Mouse (Mus musculus) testis, postnatal 10 days (tissue): ENCODE data around the gene Qprt.

ENCODE experiments used
- DNase-seq: peaks from one replicate; pipeline ENCODE4 v3.0.0; 2021; ENCODE audit warnings: low spot score

Gene Qprt

GRCm38 (mm10) chr7:127121911-127122270, at the start of gene Qprt:
Gene Qprt (minus strand): TSS chr7:127122226.
- DNase-seq = no peak

GRCm38 (mm10) chr7:127166501-127166900, 44.5 kb upstream of the Qprt start:
- DNase-seq = no peak

DNA sequence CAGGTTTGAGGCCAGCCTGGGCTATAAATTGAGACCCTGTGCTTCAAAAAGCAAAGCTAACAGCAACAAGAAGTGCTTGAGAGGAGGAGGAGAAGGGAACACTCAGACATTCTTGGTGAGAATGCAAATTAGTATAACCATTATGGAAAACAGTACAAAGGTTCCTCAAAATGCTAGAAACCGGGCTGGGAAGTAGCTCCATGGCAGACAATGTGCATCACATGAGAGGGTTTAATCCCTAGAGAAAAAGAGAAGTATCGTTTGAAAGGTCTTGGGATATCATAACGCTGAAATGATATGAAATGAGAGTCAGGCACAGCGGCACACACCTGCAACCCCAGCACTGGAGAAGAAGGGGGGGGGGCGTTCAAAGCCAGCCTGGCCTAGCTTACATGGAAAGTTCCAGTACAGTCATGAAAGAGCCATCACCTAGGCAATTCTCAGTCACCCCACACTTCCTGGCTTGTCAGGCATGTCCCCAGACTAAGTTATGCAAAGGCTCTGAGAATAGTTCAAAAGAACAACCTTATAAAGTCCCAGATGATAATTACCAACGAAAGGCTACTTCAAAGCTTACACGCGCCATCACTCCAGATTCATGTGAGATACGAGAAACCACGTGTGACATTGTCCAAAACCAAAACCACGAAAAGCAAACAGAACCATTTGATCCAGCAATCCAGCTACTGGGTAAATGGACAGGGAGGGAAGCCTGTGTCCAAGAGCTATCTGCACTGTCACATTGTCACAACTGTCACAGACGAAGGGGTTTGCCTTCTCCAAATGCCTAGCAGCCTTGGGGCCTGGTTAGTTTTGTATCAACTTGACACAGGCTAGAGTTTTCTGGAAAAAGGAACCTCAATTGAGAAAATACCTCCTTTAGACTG, 43.8 kb upstream of the Qprt start:
- DNase-seq = no peak

- no peak for DNase-seq
These were observed 42.0 kb upstream of the Qprt start for GRCm38 (mm10) chr7:127164002-127164401.

DNA sequence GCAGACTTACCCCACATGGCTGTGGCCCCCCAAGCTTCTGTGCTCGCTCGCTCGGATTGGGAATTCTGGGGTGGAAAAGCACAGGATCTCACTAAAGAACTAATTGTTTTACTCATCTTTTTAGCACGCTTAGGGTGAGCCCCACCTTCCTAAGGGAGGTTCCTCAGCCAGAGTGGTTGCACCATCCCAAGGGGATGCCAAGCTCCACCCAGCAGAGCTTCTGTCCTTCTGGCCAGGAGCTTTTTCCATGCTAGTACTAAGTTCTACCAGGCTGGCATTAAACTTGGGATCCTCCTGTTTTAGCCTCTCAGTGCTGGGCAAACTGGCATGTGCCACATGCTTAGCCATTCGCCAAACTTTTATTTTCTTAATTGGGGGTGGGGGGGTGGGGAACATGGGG, 40.5 kb upstream of the Qprt start:
- no peak for DNase-seq

DNA sequence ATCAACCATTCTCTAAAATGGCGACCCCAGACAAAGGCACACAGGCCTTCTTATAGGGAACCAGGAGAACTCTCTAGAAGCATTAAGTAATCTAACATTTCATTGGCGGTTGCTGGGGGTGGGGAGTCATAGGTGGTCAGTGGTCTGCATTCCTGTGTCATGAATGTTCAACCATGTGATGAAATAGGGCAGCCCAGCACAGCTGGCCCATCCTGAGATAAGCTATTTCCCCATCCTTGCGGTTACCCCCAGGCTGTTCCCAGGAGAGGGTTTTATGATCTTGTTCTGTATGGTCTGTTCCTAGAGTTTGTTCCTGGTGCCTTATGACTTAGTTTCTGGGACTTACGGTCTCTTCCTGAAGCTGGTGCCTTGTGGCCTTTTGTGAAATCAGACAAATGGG, 35.5 kb upstream of the Qprt start:
- no peak for DNase-seq

GRCm38 (mm10) chr7:127153477-127153876, 31.5 kb upstream of the Qprt start:
- no peak for DNase-seq

DNA sequence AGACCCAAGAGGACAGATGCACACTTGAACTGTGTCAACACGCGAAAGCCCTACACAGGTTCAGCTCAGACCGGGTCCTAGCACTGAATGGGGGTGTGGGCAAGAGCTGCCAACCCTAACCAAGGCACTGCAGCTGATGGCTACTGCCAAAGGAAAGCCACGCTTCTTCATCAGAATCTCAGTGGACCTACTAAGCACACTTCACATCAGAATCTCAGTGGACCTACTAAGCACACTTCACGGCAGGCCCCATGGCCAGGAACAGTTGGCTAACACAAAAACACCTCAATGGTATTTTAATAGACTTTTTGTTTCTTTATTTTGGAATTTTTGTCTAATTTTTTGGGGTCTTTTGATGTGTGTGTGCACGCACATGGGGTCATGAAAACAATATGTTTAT, 30.4 kb upstream of the Qprt start:
- DNase-seq = no peak

DNA sequence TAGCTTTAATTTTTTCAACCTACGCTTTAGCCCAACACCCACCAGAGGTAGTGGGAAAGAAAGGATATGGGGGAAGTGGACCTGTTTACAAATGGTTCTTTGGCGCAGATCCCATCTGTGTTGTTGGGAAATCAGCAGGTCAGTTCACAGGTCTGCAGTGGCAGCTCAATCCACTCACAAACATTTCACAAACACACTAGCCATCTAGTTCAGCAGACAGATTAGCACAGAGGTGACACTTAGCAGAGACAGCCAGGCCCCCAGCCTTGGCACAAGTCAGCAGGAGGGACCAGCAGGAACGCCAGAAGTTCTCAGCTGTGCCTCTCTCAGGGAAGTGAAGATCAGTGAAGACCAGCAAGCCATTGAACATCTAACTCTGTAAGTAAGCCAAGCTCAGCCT, 25.9 kb upstream of the Qprt start:
- DNase-seq = no peak

- no peak for DNase-seq
These were observed 24.2 kb upstream of the Qprt start for GRCm38 (mm10) chr7:127146267-127146603.

GRCm38 (mm10) chr7:127145387-127146266, 23.6 kb upstream of the Qprt start:
- DNase-seq = no peak

DNA sequence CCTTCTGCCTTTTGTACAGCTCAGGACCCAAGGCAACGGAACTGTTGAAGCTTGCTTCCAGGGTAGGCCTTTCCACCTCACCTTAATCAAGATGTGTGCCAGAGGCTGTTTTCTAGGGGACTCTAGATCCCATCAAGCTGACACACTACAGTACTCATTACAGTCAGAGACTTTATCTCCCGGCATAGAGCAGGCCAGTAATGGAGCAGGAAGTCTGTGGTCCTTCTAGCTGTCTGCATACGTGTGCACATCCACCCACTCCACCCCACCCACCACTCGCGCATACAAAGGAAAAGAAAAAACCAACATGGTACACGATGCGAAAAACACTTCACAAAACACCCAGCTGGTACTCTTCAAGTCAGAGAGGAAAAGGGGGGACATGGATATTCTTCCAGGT, 22.4 kb upstream of the Qprt start:
- no peak for DNase-seq

- DNase-seq = no peak
These were observed 20.6 kb upstream of the Qprt start for GRCm38 (mm10) chr7:127142666-127143065.

DNA sequence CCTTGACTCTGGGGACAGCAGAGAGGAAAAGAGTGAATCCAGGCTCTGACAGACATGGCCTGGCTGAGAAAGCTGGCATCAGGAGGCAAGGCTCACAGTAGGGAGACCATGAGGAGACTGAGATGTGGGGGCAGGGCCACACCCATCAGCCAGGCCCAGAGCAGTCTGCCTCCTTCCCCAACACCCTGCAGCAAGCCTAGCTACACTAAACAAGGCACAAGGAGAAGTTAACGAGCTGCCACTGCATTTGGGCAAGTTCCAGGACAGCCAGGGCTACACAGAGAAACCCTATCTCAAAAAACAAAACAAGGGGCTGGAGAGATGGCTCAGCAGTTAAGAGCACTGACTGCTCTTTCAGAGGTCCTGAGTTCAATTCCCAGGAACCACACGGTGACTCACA, 20.2 kb upstream of the Qprt start:
- DNase-seq = no peak

DNA sequence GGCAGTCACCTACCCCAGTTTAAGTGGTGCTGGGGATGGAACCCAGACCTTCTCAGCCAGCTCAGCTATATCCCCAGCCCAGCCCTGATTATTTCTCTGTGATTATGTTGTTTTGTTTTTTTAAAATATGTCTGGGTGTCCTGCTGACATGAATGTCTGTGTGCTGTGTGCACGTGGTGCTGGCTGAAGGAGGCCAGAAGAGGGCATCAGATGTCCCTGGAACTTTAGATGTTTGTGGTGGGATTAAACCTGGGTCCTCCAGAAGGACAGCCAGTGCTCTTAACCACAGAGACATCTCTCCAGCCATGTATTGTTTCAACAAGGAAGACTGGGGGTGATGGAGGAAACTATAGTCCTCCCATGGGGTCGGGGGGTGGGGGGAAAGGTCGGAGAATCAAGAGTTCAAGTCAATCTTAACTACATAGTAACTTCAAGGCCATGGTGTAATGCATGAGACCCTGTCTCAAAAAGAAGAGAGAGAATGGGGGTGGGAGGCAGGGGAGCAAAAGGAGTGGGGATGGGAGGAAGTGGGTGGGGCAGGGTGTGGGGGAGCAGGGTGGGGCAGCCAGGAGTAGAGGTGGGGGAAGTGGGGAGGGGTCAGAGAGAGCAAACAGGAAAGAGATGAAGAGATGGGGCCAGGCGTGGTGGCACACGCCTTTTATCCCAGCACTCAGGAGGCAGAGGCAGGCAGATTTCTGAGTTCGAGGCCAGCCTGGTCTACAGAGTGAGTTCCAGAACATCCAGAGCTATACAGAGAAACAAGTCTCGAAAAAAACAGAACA, 18.8 kb upstream of the Qprt start:
- no peak for DNase-seq

DNA sequence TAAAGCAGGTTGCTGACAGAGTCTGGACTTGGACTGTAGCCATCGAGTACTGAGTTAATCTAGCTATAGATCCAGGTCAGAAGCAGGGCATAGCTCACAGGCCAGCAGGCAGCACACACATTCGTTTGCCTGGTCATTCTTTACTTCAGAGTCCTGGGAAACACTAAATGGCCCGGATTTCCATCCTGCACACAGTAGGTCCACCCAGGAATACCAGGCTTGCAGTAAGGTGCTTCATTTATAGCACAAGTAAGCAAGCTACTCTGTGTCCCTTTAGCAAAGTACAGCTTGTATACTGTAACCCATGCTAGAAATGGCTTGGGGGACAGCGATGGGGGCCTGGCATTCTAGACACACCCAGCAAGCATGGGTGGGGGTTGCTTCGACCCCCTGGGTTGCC, 17.5 kb upstream of the Qprt start:
- no peak for DNase-seq

DNA sequence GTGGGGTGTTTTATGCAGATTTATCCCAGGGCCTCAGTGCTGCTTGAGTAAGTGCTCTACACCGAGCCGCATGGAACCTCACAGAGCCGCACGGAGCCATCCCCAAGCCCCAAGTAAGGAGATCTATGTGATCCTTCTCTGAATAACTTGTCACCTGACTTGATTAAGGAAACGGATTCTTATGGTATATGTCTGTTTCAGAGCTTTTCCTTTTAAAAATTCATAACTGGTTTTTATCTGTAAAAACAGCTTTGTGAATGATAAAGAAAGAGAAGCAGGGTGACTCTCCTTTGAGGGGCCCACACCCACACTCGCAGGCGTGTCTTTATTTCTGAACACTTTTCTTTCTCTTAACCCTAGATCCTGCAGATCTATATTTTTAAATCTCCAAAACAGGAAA, 17.1 kb upstream of the Qprt start:
- DNase-seq = no peak

DNA sequence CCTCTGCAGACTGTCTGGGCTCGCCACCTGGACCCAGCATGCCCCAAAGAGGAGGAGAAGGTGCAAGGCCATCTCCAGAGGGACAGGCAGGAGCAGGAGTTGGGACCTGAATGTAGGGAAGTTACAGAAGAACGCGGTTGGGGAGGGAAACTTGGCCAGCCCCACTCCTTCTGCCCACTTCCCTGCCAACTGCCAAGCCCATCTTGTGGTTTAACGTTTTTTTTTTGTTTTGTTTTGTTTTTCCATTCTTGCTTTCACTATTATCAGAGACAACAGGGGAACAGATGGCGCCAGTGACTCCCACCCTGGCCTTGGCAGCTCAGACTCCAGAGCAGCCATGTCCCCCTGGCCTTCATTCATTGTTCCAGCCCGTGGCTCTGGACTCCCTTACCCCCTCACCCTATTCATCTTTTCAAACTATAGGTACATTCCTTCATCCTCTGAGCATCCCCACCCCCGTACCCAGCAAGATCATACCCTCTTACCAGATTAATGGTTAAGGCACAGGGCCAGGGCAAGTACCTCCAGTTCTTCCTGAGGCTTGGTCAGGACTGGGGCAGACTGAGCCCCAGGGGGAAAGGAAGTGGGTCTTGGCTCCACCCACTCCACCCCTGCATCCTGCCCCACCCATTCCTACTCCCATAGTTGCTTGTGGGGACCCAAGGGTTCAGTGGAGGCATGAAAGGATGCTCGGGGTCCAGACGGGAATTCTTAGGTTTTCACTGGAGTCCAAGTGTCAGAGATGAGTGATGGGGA, 15.4 kb upstream of the Qprt start, which contains the start of gene Spn:
TSS of gene Spn (minus strand) at position 562 of the 756 bp plus-strand sequence.
- no peak for DNase-seq

DNA sequence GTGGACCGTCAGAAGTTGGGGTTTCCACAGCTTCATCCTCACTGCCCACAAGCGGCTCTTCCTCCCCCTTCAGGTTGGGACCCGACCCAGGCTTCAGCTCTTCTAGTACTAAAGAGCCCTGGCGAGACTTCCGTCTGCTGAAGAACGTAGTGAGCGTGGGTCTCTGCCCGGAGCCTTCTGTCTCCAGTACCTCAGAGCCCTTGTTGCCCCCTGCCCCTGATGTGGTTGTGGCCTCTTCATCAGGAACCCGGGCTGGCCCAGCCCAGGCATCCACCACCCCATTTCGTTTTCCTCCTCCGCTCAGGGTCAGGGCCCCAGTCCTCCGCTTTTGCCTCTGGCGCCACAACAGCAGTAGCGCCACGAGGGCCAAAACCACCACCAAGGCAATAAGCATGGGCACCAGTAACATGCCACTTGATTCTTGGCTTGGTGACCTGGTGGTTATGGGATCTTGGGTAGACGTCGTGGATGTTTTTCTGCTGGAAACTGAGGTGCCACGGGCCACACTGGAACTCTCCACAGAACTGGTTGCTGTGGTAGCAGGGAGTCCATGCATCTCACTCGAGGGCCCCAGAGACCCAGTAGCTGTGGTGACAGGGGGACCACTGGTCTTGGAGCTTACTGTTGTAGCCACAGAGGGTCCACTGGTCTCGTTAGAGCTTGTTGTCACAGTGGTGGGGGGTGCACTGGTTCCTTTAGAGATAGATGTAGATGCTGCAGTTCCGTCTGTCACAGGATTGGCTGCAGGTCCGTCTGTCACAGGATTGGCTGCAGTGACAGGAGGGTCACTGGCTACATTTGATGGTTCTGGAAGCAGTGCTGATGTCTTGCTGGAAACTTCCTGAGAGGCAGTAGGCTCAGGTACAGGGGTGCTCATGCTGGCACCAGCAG, 14.4 kb upstream of the Qprt start:
- DNase-seq = no peak

- no peak for DNase-seq
These were observed 12.9 kb upstream of the Qprt start for GRCm38 (mm10) chr7:127134821-127135447.
